Mouse (Mus musculus): ENCODE data around the gene Eif2b1.
"Not testable (repeated sequence)": the region's sequence is repeated elsewhere in the genome, so short reads cannot be mapped to it uniquely, and the experiment has no call there.

Eif2b1 gene

DNA sequence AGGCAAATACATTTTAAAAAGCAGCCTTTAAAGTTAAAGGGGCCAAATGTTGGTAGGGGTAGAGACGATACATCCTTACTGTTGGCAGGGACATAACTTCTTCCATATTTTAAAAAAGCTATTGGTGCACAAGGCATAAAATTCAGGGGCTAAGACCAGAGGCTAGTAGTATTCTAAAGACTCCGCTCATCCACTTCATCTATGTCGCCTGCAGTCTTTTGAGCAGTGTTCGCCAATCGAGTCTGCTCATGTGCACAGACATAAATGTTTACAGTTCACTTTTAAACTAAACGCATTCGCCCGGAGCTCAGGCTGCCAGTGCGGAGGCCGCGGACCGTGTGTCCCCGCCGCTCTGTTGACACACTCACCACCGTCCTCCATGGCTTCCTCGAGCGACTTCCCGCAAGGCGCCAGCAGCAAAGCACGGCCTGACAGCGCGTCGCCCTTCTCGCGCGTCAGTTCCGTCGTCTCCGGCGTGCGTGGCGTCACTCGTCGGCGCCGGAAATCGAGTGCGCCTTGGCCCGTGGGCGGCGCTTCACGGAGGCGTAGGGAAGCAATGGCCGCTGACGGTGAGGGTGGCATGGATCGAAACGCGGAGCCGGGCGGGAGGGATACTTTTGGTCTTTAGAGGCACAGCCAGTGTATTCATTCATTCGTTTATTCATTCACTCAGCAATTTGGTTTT lies at the start of gene Eif2b1, which contains the start of gene Gtf2h3:
Gene Eif2b1, minus strand, starts transcription at position 499 of the 685 bp plus-strand sequence.
Gene Gtf2h3, plus strand, starts transcription at position 508 of the 685 bp plus-strand sequence.
- peak; percentile 97; the same call in 1 of the 2 replicates for ATAC-seq (ENCODE audit: low TSS enrichment)

DNA sequence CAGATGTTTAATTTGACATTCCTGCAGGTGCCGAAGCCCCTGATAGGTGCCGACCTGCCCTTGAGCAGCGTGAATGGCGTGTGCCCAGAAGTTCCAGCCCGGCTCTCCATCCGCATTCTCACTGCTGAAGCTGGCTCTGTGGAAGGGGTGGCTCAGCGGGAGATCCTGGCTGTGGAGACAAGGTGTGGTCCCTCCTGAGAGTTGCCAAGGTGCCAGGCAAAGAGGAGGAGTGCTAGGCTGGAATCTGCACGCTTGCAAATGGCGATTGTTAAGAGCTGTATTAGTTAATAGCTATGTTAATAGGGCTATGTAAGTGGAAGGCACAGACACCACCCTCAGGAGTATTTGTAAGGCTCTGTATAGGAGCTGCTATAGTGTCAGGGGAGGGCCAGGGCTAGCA lies 45.4 kb upstream of the Eif2b1 start:
- no peak for ATAC-seq (ENCODE audit: low TSS enrichment)

DNA sequence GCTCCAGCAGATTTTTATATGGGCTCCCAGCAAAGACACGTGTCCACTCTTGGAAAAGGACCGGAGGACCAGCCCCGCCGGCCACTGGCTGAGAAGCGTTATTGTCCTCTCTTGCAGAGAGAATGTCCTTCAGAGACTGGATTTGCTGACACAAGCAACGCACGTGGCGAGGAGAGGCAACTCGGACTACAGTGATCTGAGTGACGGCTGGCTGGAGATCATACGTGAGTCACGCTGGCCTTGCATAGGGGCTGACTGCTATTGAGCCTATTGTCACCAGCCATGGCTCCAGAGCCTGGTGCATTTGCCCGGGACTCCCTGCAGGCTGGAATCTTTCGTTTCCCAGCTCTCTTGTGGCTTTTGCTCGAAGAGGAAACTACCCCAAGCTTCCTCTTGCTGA lies 44.0 kb upstream of the Eif2b1 start:
- ATAC-seq (ENCODE audit: low TSS enrichment), result no peak

- no peak for ATAC-seq (ENCODE audit: low TSS enrichment)
Observed at GRCm38 (mm10) chr5:124621362-124621761, 42.4 kb upstream of the Eif2b1 start.

DNA sequence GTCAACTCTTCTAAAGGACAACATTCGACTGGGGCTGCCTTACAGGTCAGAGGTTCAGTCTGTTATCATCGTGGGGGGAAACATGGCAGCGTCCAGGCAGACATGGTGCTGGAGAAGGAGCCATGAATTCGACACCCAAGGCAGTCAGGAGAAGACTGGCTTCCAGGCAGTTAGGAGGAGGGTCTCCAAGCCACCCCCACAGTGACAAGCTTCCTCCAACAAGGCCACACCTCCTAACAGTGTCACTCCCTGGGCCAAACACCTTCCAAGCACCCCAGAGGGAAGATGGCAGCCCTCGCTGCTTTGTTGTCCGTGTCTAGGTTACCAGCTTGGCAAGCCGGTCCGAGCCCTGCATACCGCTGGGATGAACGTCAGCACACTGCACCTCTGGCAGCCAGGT lies 39.8 kb upstream of the Eif2b1 start:
- ATAC-seq (ENCODE audit: low TSS enrichment), result no peak

GRCm38 (mm10) chr5:124614709-124615108 lies 35.8 kb upstream of the Eif2b1 start:
- no peak for ATAC-seq (ENCODE audit: low TSS enrichment)

- no peak for ATAC-seq (ENCODE audit: low TSS enrichment)
Observed at GRCm38 (mm10) chr5:124610965-124611364, 32.0 kb upstream of the Eif2b1 start.

- no peak for ATAC-seq (ENCODE audit: low TSS enrichment)
Observed at GRCm38 (mm10) chr5:124605041-124605622, 26.2 kb upstream of the Eif2b1 start.

DNA sequence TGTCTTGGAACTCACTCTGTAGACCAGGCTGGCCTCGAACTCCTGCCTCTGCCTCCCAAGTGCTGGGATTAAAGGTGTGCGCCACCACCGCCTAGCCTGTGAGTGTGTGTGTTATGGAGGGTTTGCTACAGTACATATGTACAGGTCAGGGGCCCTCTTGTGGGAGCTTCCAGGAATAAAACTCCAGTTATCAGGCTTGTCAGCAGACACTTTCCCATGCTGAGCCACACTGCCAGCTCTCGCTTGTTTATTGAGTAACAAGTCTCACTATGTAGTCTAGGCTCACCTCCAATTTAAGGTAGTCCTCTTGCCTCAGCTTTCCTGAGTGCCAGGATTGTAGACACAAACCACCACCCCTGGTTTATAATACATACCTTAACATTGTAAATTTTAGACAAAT lies 25.4 kb upstream of the Eif2b1 start:
- no peak for ATAC-seq (ENCODE audit: low TSS enrichment)

DNA sequence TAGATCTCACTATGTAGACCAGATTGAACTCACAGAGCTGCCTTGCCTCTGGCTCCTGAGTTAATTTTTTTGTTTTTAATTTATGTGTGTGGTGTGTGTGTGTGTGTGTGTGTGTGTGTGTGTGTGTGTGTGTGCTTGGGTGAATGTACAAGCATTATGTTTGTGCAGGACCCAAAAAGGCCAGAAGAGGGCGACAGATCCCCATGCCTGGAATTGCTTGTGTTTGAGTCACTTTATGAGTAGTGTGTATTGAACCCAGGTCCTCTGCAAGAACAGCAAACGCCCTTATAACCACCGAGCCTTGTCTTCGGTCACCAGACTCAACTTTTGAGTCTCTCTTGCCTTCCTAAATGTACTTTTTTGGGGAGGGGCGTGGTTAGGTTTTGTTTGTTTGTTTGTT lies 23.4 kb upstream of the Eif2b1 start:
- no peak for ATAC-seq (ENCODE audit: low TSS enrichment)

GRCm38 (mm10) chr5:124599726-124600125 lies 20.8 kb upstream of the Eif2b1 start:
- not testable (repeated sequence) for ATAC-seq (ENCODE audit: low TSS enrichment)

GRCm38 (mm10) chr5:124598224-124599174 lies 19.6 kb upstream of the Eif2b1 start:
- ATAC-seq (ENCODE audit: low TSS enrichment), result peak; percentile 100

DNA sequence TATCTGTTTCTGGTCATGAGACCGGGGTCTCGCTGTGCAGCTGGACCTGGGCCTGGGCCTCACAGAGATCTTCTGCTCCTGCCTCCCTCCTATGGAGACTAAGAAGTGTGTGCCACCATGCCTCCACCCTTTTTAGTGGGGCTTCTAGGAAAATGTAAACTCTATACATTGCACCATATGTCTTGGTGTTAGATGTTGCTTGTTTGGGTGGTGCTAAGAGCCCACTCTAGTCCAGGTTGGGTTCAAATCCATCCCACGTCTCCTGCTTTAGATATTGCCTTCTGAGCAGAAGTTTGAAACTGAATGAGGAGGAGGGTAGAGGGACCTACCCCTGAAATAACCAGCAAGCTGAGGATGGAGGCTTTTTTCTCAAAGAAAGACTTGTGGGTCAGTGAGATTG lies 13.8 kb upstream of the Eif2b1 start:
- ATAC-seq (ENCODE audit: low TSS enrichment), result peak; percentile 34; the same call in 1 of the 2 replicates

GRCm38 (mm10) chr5:124582515-124582914 lies 3.6 kb upstream of the Eif2b1 start:
- ATAC-seq (ENCODE audit: low TSS enrichment), result no peak

GRCm38 (mm10) chr5:124575467-124575866 lies 3.5 kb downstream of the Eif2b1 start:
- ATAC-seq (ENCODE audit: low TSS enrichment), result no peak

DNA sequence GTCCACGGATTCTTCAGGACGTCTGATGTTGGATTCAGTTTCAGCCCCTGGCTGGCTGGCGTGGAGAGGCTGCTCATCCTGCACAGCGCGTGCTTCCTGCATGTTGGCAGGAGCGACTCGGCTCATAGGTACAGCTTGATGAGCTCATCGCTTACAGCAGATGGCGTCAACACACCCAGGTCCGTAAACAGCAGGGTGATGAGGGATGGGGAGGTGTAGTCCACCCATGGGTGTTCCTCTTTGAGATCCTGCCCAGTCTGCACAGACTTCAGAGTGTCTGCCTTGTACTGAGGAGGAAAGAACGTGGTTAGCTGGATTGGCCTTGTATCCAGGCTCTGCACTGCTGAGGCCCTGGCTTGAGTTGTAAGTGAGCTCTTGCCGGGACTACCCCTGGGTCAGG lies 7.9 kb downstream of the Eif2b1 start:
- ATAC-seq (ENCODE audit: low TSS enrichment), result 0 out of 2 replicates have a peak, but pooled peaks have one; percentile 6

GRCm38 (mm10) chr5:124555145-124555544 lies 23.8 kb downstream of the Eif2b1 start:
- no peak for ATAC-seq (ENCODE audit: low TSS enrichment)

GRCm38 (mm10) chr5:124553607-124554006 lies 25.3 kb downstream of the Eif2b1 start:
- ATAC-seq (ENCODE audit: low TSS enrichment), result no peak

DNA sequence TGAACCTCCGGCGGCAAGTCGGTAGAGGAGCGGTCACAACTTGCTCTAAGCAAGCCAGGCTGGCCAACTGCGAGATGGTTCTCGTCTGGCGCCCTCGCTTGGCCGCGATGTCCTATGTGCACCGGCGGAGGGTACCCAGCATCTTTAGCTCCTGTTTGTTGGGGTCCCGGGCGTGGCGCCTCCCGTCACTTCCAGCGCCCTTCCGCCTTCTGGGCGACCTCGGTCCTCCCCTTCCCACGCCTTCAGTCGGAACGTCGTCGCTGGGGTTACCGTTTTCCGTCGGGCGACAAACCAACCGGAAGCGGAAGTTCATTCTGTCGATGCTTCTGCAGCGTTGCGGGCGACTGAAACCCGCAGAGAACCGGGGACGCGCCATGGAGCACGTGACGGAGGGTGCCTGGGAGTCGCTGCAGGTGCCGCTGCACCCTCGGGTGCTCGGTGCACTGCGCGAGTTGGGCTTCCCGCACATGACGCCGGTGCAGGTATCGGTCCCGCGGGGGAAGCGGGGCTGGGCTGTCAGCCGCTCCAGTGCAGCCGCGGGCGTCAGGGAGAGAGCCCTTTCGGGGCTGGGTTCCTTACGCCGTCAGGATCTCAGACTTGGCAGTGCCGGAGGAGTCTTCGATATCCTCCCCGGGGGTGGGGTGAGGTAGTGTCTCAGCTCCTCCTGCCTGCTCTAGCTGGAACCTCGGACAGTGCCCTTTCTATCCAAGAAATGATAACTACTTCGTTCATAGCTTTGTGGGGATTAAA lies 26.2 kb downstream of the Eif2b1 start, which contains the start of gene Ddx55:
Gene Ddx55, plus strand, starts transcription at position 307 of the 750 bp plus-strand sequence.
- ATAC-seq (ENCODE audit: low TSS enrichment), result peak; percentile 84

GRCm38 (mm10) chr5:124552094-124552472 lies 26.8 kb downstream of the Eif2b1 start:
- no peak for ATAC-seq (ENCODE audit: low TSS enrichment)

- ATAC-seq (ENCODE audit: low TSS enrichment), result not testable (repeated sequence)
Observed at GRCm38 (mm10) chr5:124551349-124552093, 27.4 kb downstream of the Eif2b1 start.

Measured in frontal cortex, adult (tissue).